Comparison of ENCODE assay signal across 13 mouse cellular contexts in the genomic region with DNA sequence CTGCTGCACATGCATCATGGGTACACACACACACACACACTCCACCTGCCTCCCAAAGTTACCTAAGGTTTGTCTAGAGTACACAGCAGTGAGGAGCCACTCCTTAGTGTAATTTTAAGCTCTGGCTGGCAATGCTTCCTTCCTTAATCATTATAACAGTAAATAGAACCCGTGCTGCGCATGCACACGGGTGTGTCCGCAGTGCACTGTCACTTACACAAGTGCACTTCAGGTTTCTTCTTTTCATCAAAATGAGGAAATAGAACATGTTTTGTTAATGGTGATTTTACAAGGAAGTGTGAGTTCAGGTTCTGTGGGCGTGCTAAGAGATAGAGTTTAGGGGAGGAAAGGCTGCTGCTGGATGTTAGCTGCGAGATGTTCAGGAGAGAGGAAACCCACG. TPM values are rescaled to one million over a fixed set of nuclear protein-coding genes. Genes with fewer than 3 reads are reported as not detected.
DNase-seq lines count a peak whose midpoint lies in the region; ATAC-seq and TF ChIP-seq lines count a peak whose summit lies in the region.
"Had no signal": no experiment of that assay in that cellular context is flagged by ENCODE, and none has a peak within 500 bp of the region (broad histone marks: within the 10 kb centered on the region; RNA-seq: fewer than 3 reads in every experiment).

No protein-coding gene starts in this region.

- no peak overlapping the region for H3K9ac ChIP-seq in lung, embryonic 16.5 days (ENCODE audit: low read length)
- no peak overlapping the region for H3K9ac ChIP-seq in intestine, postnatal 0 days (ENCODE audit: low read depth, low read length)
- no peak overlapping the region for H3K9ac ChIP-seq in forebrain, embryonic 15.5 days (replicated peaks)
- H3K9ac ChIP-seq: forebrain, embryonic 13.5 days; midbrain, embryonic 13.5 days; neural tube, embryonic 12.5 days had no signal

- H3K4me3 ChIP-seq in lung, embryonic 16.5 days (ENCODE audit: low read length): no peak overlapping the region
- no peak overlapping the region for H3K4me3 ChIP-seq in intestine, postnatal 0 days (ENCODE audit: low read depth, low read length)
- no peak overlapping the region for H3K4me3 ChIP-seq in forebrain, embryonic 15.5 days
- H3K4me3 ChIP-seq: forebrain, embryonic 13.5 days; midbrain, embryonic 13.5 days; neural tube, embryonic 12.5 days had no signal

- no peaks in the 10 kb centered on the region for H3K9me3 ChIP-seq in lung, embryonic 16.5 days (ENCODE audit: control insufficient read depth, low read length)
- no peaks in the 10 kb centered on the region for H3K9me3 ChIP-seq in intestine, postnatal 0 days (ENCODE audit: control insufficient read depth)
- no peaks in the 10 kb centered on the region for H3K9me3 ChIP-seq in forebrain, embryonic 15.5 days
- H3K9me3 ChIP-seq: forebrain, embryonic 13.5 days; midbrain, embryonic 13.5 days; neural tube, embryonic 12.5 days had no signal

- H3K4me1 ChIP-seq in lung, embryonic 16.5 days (replicated peaks; ENCODE audit: control insufficient read depth, insufficient read depth, low read length): peaks cover 62% of the 10 kb centered on the region
- H3K4me1 ChIP-seq in intestine, postnatal 0 days (replicated peaks; ENCODE audit: control insufficient read depth, insufficient read depth, low read length): peaks cover 10% of the 10 kb centered on the region; the same call in 1 of the 2 replicates
- H3K4me1 ChIP-seq in forebrain, embryonic 15.5 days: peaks cover 68% of the 10 kb centered on the region

- no peak for DNase-seq in lung, postnatal 4 days
- DNase-seq in MEL-GATA-1-ER (ENCODE audit: extremely low read depth, low read depth): peak; percentile 85
- peak; percentile 68 for DNase-seq in splenic B cell, adult 2 months (ENCODE audit: low read depth, low spot score)
- DNase-seq in yolk sac, embryonic 10.5 days (ENCODE audit: low spot score): no peak
- DNase-seq in right cerebral cortex, postnatal 14 days: no peak
- DNase-seq: adrenal gland, postnatal 14 days; cerebellum, postnatal 25 days had no signal

- H3K36me3 ChIP-seq in lung, embryonic 16.5 days (ENCODE audit: control insufficient read depth, insufficient read depth, low read length): no peaks in the 10 kb centered on the region
- H3K36me3 ChIP-seq in intestine, postnatal 0 days (ENCODE audit: control insufficient read depth, insufficient read depth): no peaks in the 10 kb centered on the region
- no peaks in the 10 kb centered on the region; the same call in 1 of the 2 replicates for H3K36me3 ChIP-seq in splenic B cell, adult 2 months (ENCODE audit: control insufficient read depth, insufficient read depth, low read length, poor library complexity, severe bottlenecking)
- H3K36me3 ChIP-seq in forebrain, embryonic 15.5 days: no peaks in the 10 kb centered on the region
- H3K36me3 ChIP-seq: midbrain, embryonic 13.5 days; neural tube, embryonic 12.5 days had no signal

- 65% methylated on average over 7 of the region's 7 CpGs for WGBS in lung, embryonic 16.5 days
- 39% methylated on average over 7 of the region's 7 CpGs for WGBS in intestine, postnatal 0 days
- WGBS in forebrain, embryonic 15.5 days: 80% methylated on average over 7 of the region's 7 CpGs

- ATAC-seq in lung, embryonic 16.5 days (ENCODE audit: low read depth): peak; percentile 26; the same call in 1 of the 2 replicates
- peak; percentile 71; the same call in 1 of the 2 replicates for ATAC-seq in intestine, postnatal 0 days
- ATAC-seq in forebrain, embryonic 15.5 days (replicated peaks): no peak
- ATAC-seq: forebrain, embryonic 13.5 days; midbrain, embryonic 13.5 days had no signal

- TF ChIP-seq CTCF in intestine, postnatal 0 days (IDR thresholded peaks at IDR 0.05; ENCODE audit: low read depth): no peak

- no peak overlapping the region for H3K27ac ChIP-seq in lung, embryonic 16.5 days (ENCODE audit: low read length)
- H3K27ac ChIP-seq in intestine, postnatal 0 days (ENCODE audit: low read depth, low read length): no peak overlapping the region; the same call in 1 of the 2 replicates
- H3K27ac ChIP-seq in forebrain, embryonic 15.5 days (replicated peaks): no peak overlapping the region
- H3K27ac ChIP-seq: forebrain, embryonic 13.5 days; midbrain, embryonic 13.5 days; neural tube, embryonic 12.5 days had no signal

- H3K27me3 ChIP-seq in lung, embryonic 16.5 days (ENCODE audit: control insufficient read depth, insufficient read depth, low read depth, low read length): no peaks in the 10 kb centered on the region
- no peaks in the 10 kb centered on the region for H3K27me3 ChIP-seq in intestine, postnatal 0 days (replicated peaks; ENCODE audit: control insufficient read depth, insufficient read depth, low read length)
- no peaks in the 10 kb centered on the region for H3K27me3 ChIP-seq in splenic B cell, adult 2 months (ENCODE audit: control insufficient read depth, insufficient read depth, low read length, poor library complexity, severe bottlenecking)
- H3K27me3 ChIP-seq in forebrain, embryonic 15.5 days: no peaks in the 10 kb centered on the region
- H3K27me3 ChIP-seq: forebrain, embryonic 13.5 days; midbrain, embryonic 13.5 days; neural tube, embryonic 12.5 days had no signal

- no peak overlapping the region for H3K4me2 ChIP-seq in lung, embryonic 16.5 days (ENCODE audit: low read depth, low read length)
- no peak overlapping the region for H3K4me2 ChIP-seq in intestine, postnatal 0 days (replicated peaks; ENCODE audit: low read depth)
- H3K4me2 ChIP-seq in forebrain, embryonic 15.5 days (replicated peaks): no peak overlapping the region
- H3K4me2 ChIP-seq: forebrain, embryonic 13.5 days; midbrain, embryonic 13.5 days; neural tube, embryonic 12.5 days had no signal

RNA-seq across cellular contexts. Expression of gene Notch2, which starts 17.8 kb away (rescaled TPM):
- 34.1 and 35.7 TPM in 2 replicates for polyA plus RNA-seq in lung, embryonic 16.5 days (2015; fragmentation: Nextera tagmentation; extraction: Ambion mirVana)
- 4.9 and 5.1 TPM in 2 replicates for polyA plus RNA-seq in intestine, postnatal 0 days (2015; fragmentation: Nextera tagmentation; extraction: Ambion mirVana)
- polyA plus RNA-seq in forebrain, embryonic 15.5 days (2015; fragmentation: Nextera tagmentation; extraction: Ambion mirVana): 17.8 and 18.9 TPM in 2 replicates

Comparison
In these comparisons a context has a peak if more than half of its experiments do, and no peak if none do; other contexts are left out.
1. DNase-seq: peak in MEL-GATA-1-ER (single experiment) and splenic B cell, adult 2 months (single experiment); none in lung, postnatal 4 days (0 of 2), yolk sac, embryonic 10.5 days (single experiment) and right cerebral cortex, postnatal 14 days (single experiment).